In the genomic region with DNA sequence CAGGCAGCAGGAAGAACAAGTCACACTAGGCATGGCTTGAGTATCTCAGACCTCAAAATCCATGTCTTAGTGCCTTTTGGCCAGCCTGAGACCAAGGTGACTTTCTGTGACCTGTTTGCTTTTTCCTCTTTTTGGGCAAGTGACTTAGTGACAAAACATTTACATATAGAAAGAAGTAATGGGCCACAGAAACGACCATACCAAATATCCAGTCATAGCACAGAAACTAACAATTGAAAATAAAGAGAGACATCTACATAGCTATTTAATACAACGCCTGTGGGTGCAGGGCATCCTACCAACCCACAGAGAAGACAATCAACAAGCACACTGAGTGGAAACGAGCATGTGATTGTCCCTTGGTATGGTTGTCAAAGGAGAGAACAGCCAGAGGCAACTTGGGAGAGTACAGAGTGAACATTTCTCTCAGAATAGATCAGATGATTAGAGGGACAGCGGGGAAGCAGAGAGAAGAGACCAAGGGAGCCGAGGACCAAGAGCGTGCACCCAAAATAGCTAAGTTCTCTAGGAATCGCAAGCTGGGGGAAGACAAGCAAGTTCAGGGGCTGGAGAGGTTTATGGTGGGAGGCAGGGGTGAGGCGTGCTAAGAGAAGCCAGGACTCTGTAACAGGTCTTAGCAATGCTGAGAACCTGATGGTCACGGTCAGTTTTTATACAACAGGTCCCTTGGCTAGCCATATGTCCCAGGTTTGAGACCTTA, we compare ENCODE assay signal across 9 mouse cellular contexts. TPM values are rescaled to one million over a fixed set of nuclear protein-coding genes. Genes with fewer than 3 reads are reported as not detected.
DNase-seq lines count a peak whose midpoint lies in the region; ATAC-seq and TF ChIP-seq lines count a peak whose summit lies in the region.
"Had no signal": no experiment of that assay in that cellular context is flagged by ENCODE, and none has a peak within 500 bp of the region (broad histone marks: within the 10 kb centered on the region; RNA-seq: fewer than 3 reads in every experiment).

No protein-coding gene starts in this region.

- H3K9ac ChIP-seq in lung, embryonic 16.5 days (ENCODE audit: low read length) = peak overlapping the region; percentile 88; the same call in 1 of the 2 replicates
- H3K9ac ChIP-seq in embryonic facial prominence, embryonic 15.5 days = no peak overlapping the region

- TF ChIP-seq CTCF in small intestine, adult 2 months (IDR thresholded peaks at IDR 0.05; ENCODE audit: extremely low read depth, insufficient read length, insufficient replicate concordance, low read depth, low read length) = no peak

- no peaks in the 10 kb centered on the region for H3K36me3 ChIP-seq in lung, embryonic 16.5 days (ENCODE audit: control insufficient read depth, insufficient read depth, low read length)
- H3K36me3 ChIP-seq in embryonic facial prominence, embryonic 15.5 days = no peaks in the 10 kb centered on the region
- peaks cover 3% of the 10 kb centered on the region for H3K36me3 ChIP-seq in limb, embryonic 10.5 days
- H3K36me3 ChIP-seq in small intestine, adult 2 months (ENCODE audit: control insufficient read depth, insufficient read depth, low read length) = no peaks in the 10 kb centered on the region

- H3K27ac ChIP-seq in lung, embryonic 16.5 days (ENCODE audit: low read length) = peak overlapping the region; percentile 95
- H3K27ac ChIP-seq in embryonic facial prominence, embryonic 15.5 days (replicated peaks) = 0 out of 2 replicates have a peak overlapping the region, but pooled peaks have one; percentile 88
- H3K27ac ChIP-seq in limb, embryonic 10.5 days = peak overlapping the region; percentile 96
- peak overlapping the region; percentile 63 for H3K27ac ChIP-seq in small intestine, adult 2 months (ENCODE audit: insufficient read depth, low read depth, low read length)

- ATAC-seq in lung, embryonic 16.5 days (ENCODE audit: low read depth) = no peak
- no peak for ATAC-seq in embryonic facial prominence, embryonic 15.5 days (ENCODE audit: insufficient number of reproducible peaks, low FRiP score, low TSS enrichment, low read depth)

- 55% methylated on average over 9 of the region's 9 CpGs for WGBS in lung, embryonic 16.5 days
- 48% methylated on average over 9 of the region's 9 CpGs for WGBS in embryonic facial prominence, embryonic 15.5 days
- WGBS in limb, embryonic 10.5 days = 56% methylated on average over 9 of the region's 9 CpGs
- 27% methylated on average over 9 of the region's 9 CpGs for WGBS in small intestine, adult 2 months

- DNase-seq in lung, adult 18-20 months = no peak
- no peak for DNase-seq in limb, embryonic 10.5 days (ENCODE audit: low spot score)
- DNase-seq in left cerebral cortex, postnatal 4 days = no peak
- no peak for DNase-seq in left cerebral cortex, adult 18-20 months (ENCODE audit: low spot score in 2 of 2)
- DNase-seq in adrenal gland, postnatal 36 days = no peak

- no peaks in the 10 kb centered on the region for H3K9me3 ChIP-seq in lung, embryonic 16.5 days (ENCODE audit: control insufficient read depth, low read length)
- no peaks in the 10 kb centered on the region for H3K9me3 ChIP-seq in embryonic facial prominence, embryonic 15.5 days (replicated peaks)
- H3K9me3 ChIP-seq in limb, embryonic 10.5 days (replicated peaks) = no peaks in the 10 kb centered on the region

- no peak for TF ChIP-seq POLR2A in small intestine, adult 2 months (IDR thresholded peaks at IDR 0.05; ENCODE audit: low read depth, low read length)

- H3K27me3 ChIP-seq in lung, embryonic 16.5 days (ENCODE audit: control insufficient read depth, insufficient read depth, low read depth, low read length) = peaks cover 7% of the 10 kb centered on the region; the same call in 1 of the 2 replicates
- H3K27me3 ChIP-seq in embryonic facial prominence, embryonic 15.5 days = peaks cover 25% of the 10 kb centered on the region
- peaks cover 26% of the 10 kb centered on the region for H3K27me3 ChIP-seq in limb, embryonic 10.5 days (ENCODE audit: low read depth, poor library complexity, severe bottlenecking)
- H3K27me3 ChIP-seq in small intestine, adult 2 months (ENCODE audit: control insufficient read depth, insufficient read depth, low read length) = no peaks in the 10 kb centered on the region

- H3K4me3 ChIP-seq in lung, embryonic 16.5 days (ENCODE audit: low read length) = peak overlapping the region; percentile 84
- peak overlapping the region; percentile 73 for H3K4me3 ChIP-seq in embryonic facial prominence, embryonic 15.5 days (replicated peaks)
- H3K4me3 ChIP-seq in limb, embryonic 10.5 days = peak overlapping the region; percentile 83
- H3K4me3 ChIP-seq in small intestine, adult 2 months (ENCODE audit: low read depth, low read length) = 0 out of 2 replicates have a peak overlapping the region, but pooled peaks have one; percentile 1

- peaks cover 21% of the 10 kb centered on the region for H3K4me1 ChIP-seq in lung, embryonic 16.5 days (replicated peaks; ENCODE audit: control insufficient read depth, insufficient read depth, low read length)
- peaks cover 16% of the 10 kb centered on the region for H3K4me1 ChIP-seq in embryonic facial prominence, embryonic 15.5 days
- peaks cover 40% of the 10 kb centered on the region for H3K4me1 ChIP-seq in limb, embryonic 10.5 days
- H3K4me1 ChIP-seq in small intestine, adult 2 months (ENCODE audit: control insufficient read depth, insufficient read depth, insufficient read length, low read length) = peaks cover 14% of the 10 kb centered on the region

- H3K4me2 ChIP-seq in lung, embryonic 16.5 days (ENCODE audit: low read depth, low read length) = peak overlapping the region; percentile 85
- peak overlapping the region; percentile 93 for H3K4me2 ChIP-seq in embryonic facial prominence, embryonic 15.5 days (replicated peaks)

- intact Hi-C loops in left cerebral cortex, postnatal 4 days (cut with DNase I) = loop anchor here (10.0 kb wide), 1 partner anchor 61 kb away; no protein-coding TSS in a partner anchor

RNA-seq across cellular contexts. Expression of a gene that starts 3.0 kb away (rescaled TPM):
- 16.2 and 16.5 TPM in 2 replicates for polyA plus RNA-seq in lung, embryonic 16.5 days (2015; fragmentation: Nextera tagmentation; extraction: Ambion mirVana)
- 15.4 and 16.9 TPM in 2 replicates for polyA plus RNA-seq in embryonic facial prominence, embryonic 15.5 days (2015; fragmentation: Nextera tagmentation; extraction: Ambion mirVana)
- polyA plus RNA-seq in limb, embryonic 10.5 days (2016; fragmentation: Nextera tagmentation; extraction: Ambion mirVana) = 20.5 and 25.3 TPM in 2 replicates
- polyA plus RNA-seq in small intestine, adult 2 months (2012; rRNA removed) = 0.30 and 0.94 TPM in 2 replicates
- 10 to 100 TPM; 43.0 to 44.8 TPM for total RNA-seq in left cerebral cortex, postnatal 4 days (2021)
- total RNA-seq in left cerebral cortex, adult 18-20 months (2021) = 10 to 100 TPM; 26.5 to 27.5 TPM
- total RNA-seq in adrenal gland, postnatal 36 days (2021) = 10 to 100 TPM; 17.1 to 21.3 TPM

RNA-seq across cellular contexts. Expression of a gene that starts 7.8 kb away (rescaled TPM):
- not detected in 2 replicates for polyA plus RNA-seq in lung, embryonic 16.5 days (2015; fragmentation: Nextera tagmentation; extraction: Ambion mirVana)
- 0.60 and 0.92 TPM in 2 replicates for polyA plus RNA-seq in embryonic facial prominence, embryonic 15.5 days (2015; fragmentation: Nextera tagmentation; extraction: Ambion mirVana)
- not detected in 2 replicates for polyA plus RNA-seq in limb, embryonic 10.5 days (2016; fragmentation: Nextera tagmentation; extraction: Ambion mirVana)
- polyA plus RNA-seq in small intestine, adult 2 months (2012; rRNA removed) = 0.17 TPM in 1 of 2 replicates, not detected in the other
- total RNA-seq in left cerebral cortex, postnatal 4 days (2021) = not detected
- not detected for total RNA-seq in left cerebral cortex, adult 18-20 months (2021)
- not detected for total RNA-seq in adrenal gland, postnatal 36 days (2021)
- total RNA-seq: gastrocnemius, postnatal 36 days had no signal

Comparison
In these comparisons a context has a peak if more than half of its experiments do, and no peak if none do; other contexts are left out.
1. H3K4me3 ChIP-seq: peak in every context shown above with its lines; median percentile 84 in lung, embryonic 16.5 days; 83 in limb, embryonic 10.5 days; 73 in embryonic facial prominence, embryonic 15.5 days; 1 in small intestine, adult 2 months.